Mouse (Mus musculus) left cerebral cortex, postnatal 25 days (tissue): ENCODE measurements at regions not wholly inside any gene's neighbourhood (a gene's known extent, or its start where the extent isn't known, plus 50 kb on each side); places are given as distances from the start of the nearest gene placed in this dataset.

Experiments used
- DNase-seq, 2 experiments: peaks; one replicate each; pipeline ENCODE4 v3.0.0; 2022; ENCODE audit warnings: low spot score in 2 of 2, mixed read lengths in 1 of 2
- intact Hi-C: fragments of 180-260 bp; cut with DNase I; formaldehyde crosslinking; loops from one replicate; pipeline ENCODE4 v1.15.1; 2025

- intact Hi-C loops: no loop called here
- DNase-seq: peak in 1 of 2 experiments; percentile 59
Observed at GRCm38 (mm10) chr17:59521107-59521506, 507.9 kb upstream of the Nudt12 start.

- intact Hi-C loops: no loop called here
Observed at GRCm38 (mm10) chr17:59488354-59488753, 475.2 kb upstream of the Nudt12 start.

More at GRCm38 (mm10) chr17:59488354-59488753, 475.2 kb upstream of the Nudt12 start:
- DNase-seq: peak; percentile 2 to 16
